Mouse (Mus musculus) CD4-positive, CD25-positive, alpha-beta regulatory T cell (primary cell): ENCODE measurements around the gene Olfr467. TPM values are rescaled to one million over a fixed set of nuclear protein-coding genes. Genes with fewer than 3 reads are reported as not detected.

ENCODE experiments used
- polyA plus RNA-seq: library from polyadenylated mRNA; unstranded; fragments of 100-300 nt; shearing (Covaris generic); gene quantifications from one replicate; pipeline ENCODE4 v1.2.1, GENCODE M21; 2017

The Olfr467 gene
- not detected for polyA plus RNA-seq

GRCm38 (mm10) chr7:107811963-107812362 lies at the start of gene Olfr467:
Gene Olfr467 (plus strand): TSS chr7:107812263.

GRCm38 (mm10) chr7:107801108-107801507 lies 11.0 kb upstream of the Olfr467 start, which contains the start of gene Ovch2:
Gene Ovch2 (minus strand): TSS chr7:107801208.

GRCm38 (mm10) chr7:107825441-107825840 lies 13.4 kb downstream of the Olfr467 start, which contains the start of gene Olfr469:
Gene Olfr469 (minus strand): TSS chr7:107825541.

DNA sequence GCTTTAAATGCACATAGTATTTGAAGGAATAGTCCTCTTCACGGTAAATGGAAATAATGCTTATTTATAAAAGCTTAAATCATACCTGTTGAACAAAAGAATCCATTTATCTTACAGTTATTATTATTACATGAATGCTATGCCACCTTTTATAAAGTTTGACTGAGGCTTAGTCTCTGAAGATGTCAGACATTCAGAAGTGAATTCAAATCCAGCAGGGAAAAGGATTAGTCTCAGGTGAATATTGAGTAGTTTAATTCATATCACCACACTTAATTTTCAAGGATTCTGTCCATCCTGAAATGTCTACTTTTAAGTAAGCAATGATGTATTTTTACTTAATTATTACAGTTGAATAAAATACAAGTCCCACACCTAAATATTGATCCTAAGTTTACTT lies 35.3 kb downstream of the Olfr467 start, which contains the start of gene Olfr470:
Gene Olfr470, minus strand, starts transcription at position 101 of the 400 bp plus-strand sequence.

Other genes starting within 250 kb of the Olfr467 start
- not detected for gene Olfml1, start 244.8 kb upstream of the Olfr467 start, polyA plus RNA-seq
- 0.63 TPM for gene Ppfibp2, start 217.1 kb upstream of the Olfr467 start, polyA plus RNA-seq
- gene 5330417H12Rik, start 187.1 kb upstream of the Olfr467 start, polyA plus RNA-seq: not detected
- gene Cyb5r2, start 54.2 kb upstream of the Olfr467 start, polyA plus RNA-seq: not detected
- not detected for gene Ovch2, start 11.1 kb upstream of the Olfr467 start, polyA plus RNA-seq
- not detected for gene Olfr469, start 13.3 kb downstream of the Olfr467 start, polyA plus RNA-seq
- gene Olfr470, start 35.2 kb downstream of the Olfr467 start, polyA plus RNA-seq: not detected
- 0.06 TPM for gene Olfr472, start 85.6 kb downstream of the Olfr467 start, polyA plus RNA-seq
- not detected for gene Olfr473, start 118.2 kb downstream of the Olfr467 start, polyA plus RNA-seq
- gene Olfr474, start 142.4 kb downstream of the Olfr467 start, polyA plus RNA-seq: not detected
- gene Olfr476, start 152.5 kb downstream of the Olfr467 start, polyA plus RNA-seq: not detected
- gene Olfr477, start 174.4 kb downstream of the Olfr467 start, polyA plus RNA-seq: not detected
- not detected for gene Olfr478, start 221.7 kb downstream of the Olfr467 start, polyA plus RNA-seq
- gene Olfr479, start 238.4 kb downstream of the Olfr467 start, polyA plus RNA-seq: not detected